Mouse (Mus musculus): Measurements from ENCODE around the gene Ercc2.

Ercc2 gene

GRCm38 (mm10) chr7:19359892-19360641, 21.7 kb upstream of the Ercc2 start:
- DNase-seq: peak; percentile 58

- peak; percentile 85 for DNase-seq
Observed at GRCm38 (mm10) chr7:19360944-19361343, 20.9 kb upstream of the Ercc2 start.

- peak; percentile 78 for DNase-seq
Observed at GRCm38 (mm10) chr7:19361720-19362119, 20.1 kb upstream of the Ercc2 start.

DNA sequence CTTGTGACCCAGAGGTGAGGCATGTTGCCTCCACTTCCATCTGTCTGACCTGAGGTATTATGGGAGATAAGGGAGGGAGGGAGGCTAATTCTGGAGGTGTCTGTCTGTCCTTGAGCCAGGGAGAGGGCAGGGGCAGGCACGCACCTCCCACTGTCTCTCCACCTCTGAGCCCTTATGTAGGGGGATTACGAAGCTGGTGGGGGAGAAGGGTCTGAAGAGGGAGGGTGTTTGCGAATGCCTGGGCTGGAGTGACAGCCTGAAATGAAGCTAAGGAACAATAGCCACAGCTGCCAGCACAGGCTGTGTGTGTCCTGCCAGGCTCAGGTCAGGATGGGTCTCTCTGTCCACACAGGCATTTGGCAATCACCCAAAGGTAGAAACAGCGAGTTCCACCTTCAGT, 19.5 kb upstream of the Ercc2 start:
- no peak for DNase-seq

DNA sequence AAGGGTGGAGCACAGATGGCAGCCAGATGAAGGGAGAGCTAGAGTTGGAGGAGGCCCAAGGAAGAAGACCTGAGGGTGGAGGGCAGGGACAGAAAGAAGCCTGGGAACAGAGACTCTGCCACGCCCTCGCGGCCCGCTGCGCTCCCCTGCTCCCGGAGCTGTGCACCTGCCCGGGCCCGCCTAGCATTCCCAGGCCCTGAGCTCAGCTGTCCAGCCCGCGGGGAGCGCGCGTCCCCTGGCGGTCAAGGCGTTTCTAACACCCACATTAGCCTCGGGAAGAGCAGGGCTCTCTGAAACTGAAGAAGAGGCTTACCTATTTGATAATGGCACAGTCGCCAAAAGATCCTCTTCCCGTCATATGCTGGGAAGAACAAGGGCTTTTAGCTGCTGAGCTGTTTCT, 17.9 kb upstream of the Ercc2 start:
- DNase-seq: no peak

- no peak for DNase-seq
Observed at GRCm38 (mm10) chr7:19365376-19365775, 16.4 kb upstream of the Ercc2 start.

- no peak for DNase-seq
Observed at GRCm38 (mm10) chr7:19368380-19368779, 13.4 kb upstream of the Ercc2 start.

- peak; percentile 84 for DNase-seq
Observed at GRCm38 (mm10) chr7:19369823-19370425, 11.9 kb upstream of the Ercc2 start.

GRCm38 (mm10) chr7:19373367-19373766, 8.4 kb upstream of the Ercc2 start:
- no peak for DNase-seq

- no peak for DNase-seq
Observed at GRCm38 (mm10) chr7:19375368-19375767, 6.4 kb upstream of the Ercc2 start.

DNA sequence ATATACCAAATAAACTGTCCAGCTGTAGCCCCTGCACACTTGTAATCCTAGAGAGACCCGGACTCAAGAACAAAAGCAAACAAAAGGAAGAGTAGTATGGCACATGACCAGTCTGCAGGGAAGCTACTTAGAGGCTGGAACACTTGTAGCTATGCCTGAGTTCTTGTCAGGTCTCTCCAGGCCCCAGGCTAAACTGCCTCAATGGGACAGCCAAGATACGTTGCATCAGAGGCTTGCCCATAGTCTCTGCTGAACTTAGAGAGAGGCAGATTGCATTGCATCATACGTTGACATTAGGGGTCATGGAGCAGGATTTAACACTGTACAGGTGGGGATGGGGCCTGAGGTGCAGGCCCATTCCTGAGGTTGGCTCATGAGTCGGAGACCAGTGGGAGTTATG, 5.8 kb upstream of the Ercc2 start:
- DNase-seq: no peak

DNA sequence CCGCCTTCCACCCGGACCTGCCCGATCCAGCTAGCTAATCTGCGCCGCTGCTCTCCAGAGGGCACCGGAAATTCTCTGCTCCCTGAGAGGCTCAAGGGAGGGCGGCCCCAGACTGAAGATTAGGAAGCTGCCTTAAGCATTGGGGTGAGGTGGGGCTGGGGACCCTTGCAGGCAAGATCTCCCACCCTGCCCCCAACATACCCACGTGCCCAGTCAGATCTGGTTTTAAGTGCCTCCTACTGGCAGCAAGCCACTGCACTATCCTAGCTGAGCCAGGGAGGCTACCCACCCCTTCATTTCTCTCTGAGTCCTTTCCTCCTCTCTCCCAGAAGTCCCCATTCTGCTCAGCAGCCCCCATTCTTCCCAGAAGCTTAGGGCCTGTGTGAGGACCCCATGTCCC, 3.8 kb upstream of the Ercc2 start:
- DNase-seq: no peak

- no peak for DNase-seq
Observed at GRCm38 (mm10) chr7:19382166-19382541, 344 bp downstream of the Ercc2 start.

DNA sequence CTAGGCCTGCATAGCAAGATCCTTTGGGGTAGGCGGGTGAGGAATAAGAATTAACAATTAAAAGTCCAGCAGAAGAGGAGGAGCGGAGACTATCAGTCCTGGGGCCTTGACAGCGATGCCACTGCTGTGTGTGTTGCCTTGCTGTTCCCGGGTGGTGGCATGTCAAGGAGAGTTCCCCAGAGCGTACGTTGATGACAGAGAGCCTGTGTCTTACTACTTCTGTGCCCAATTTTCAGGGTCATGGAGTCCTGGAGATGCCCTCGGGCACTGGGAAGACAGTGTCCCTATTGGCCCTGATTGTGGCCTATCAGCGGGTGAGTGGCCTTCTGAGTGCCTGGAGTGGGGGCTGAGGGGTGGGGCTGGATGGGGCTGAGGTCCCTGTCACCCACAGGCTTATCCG, 1.9 kb downstream of the Ercc2 start:
- no peak for DNase-seq

DNA sequence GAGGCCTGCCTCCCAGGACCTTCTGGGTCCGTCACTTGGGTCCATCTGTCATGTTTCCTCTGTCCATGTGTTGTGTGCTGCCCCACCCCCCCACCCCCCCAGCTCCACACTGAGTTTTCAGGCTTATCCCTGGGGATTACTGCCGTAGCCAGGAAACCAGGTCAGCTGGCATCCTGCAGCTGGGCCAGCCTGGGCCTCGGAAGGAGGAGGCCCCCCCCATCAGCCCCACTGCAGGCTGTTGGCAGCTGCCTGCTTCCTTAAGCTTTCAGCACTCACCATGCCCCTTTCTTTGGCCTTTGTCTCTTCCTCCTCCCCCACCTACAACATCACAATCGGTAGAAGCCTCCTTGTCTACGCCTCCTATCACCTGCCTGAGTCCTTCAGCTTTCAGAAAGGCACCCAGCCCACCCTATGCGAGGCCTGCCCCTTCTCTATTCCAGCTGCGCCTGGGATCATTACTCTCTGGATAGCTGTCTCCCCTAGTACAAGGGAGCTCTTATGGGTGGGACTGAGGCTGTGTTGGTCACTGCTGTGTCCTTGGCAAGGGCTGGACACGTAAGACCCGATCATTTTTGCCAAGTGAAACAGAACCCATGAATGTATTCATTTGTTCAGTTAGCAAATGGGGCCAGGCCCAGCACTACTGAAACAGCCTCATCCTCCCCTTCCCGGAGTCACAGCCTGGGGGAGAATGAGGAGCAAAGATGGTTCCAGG, 7.0 kb downstream of the Ercc2 start:
- no peak for DNase-seq

DNA sequence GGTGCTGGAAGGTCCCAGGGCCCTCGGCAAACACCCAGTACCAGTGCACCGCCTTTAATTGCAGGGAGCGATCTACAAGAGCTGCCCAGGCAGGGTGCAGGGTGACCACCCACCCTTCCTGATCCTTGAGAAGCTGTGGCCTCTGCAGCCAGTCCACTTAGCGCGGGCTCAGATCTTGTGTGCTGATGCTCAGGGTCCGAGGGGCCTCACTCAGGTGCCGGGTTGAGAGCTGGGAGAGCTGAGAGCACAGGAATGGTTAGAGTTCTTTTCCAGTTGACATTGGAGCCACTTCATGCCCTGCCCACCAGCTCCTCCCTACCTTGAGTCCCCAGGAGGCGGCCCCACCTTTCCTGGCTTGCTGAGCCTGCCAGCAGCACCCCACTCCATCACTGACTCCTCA, 12.7 kb downstream of the Ercc2 start:
- DNase-seq: no peak

DNA sequence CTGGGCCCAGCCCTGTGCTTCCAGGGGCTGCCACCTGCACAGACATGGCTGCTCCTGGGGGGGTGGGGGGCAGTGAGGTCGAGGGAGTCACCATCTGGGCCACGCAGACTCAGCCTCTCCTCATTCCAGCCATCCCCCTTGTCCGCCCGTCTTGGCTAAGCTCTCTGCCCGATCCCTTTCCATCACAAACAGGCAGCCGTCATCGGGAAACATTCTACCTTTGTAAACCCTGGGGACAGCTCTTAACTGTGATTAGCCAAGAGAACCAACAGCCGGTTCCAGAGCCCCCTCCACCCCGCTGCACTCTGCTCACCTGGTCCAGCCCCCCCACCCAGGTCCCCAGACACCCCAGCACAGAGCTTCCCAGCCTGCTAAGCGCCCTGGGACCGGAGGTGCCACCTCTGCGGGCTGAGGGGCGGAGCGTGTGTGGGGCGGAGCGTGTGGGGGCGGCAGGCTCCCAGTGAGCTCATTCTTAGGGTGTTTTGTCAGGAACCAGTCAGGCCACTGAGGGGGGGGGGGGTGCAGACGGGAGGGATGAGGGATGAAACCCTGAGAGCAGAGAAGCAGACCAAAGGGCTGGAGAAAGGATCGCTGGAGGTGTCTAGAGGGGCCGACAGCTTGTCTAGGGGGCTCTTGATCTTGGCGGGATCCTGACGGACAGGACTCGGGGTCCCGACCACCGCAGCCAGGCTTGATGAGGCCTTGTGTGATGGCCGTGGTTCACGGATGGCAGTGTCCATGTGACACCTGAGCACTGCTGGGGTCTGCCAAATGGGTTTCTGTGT, 17.9 kb downstream of the Ercc2 start:
- no peak for DNase-seq

DNA sequence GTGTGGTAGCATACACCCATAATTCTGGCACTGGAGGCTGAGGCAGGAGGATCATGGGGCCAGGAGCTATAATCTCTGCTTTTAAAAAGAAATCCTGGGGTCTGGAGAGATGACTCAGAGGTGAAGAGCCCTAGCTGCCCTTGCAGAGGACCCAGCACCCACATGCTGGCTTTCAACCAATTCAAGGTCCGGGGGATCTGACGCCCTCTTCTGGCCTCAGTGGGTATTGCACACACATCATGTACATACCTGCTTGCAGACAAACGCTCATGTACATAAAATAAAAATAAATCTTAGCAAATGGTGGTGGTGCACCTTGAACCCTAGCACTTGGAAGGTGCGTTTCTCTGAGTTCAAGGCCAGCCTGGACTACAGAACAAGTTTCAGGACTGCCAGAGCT, 19.1 kb downstream of the Ercc2 start:
- no peak for DNase-seq

DNA sequence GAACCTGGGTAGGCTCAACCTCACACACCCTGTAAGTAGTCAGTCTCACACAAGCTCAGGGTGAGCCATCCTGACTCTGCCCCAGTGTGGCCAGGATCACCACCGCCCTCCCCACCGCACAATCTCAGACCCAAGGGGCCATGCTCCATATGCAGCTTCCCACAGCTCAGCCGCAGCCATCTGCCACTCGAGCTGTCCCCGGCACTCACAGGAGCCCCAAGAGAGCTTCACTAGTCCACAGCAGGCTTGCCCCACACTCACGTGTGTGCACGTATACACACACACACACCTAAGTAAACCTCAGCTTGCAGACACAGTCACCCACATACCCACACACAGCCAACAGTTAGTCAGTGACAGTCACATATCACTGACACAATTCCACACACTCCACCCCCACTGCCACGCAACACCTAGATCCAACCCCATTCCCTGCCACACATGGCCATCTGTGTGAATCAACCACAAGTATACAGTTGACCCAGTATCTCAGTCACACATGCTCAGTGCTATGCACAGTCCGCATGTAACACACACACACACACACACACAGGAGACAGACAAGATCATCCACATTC, 20.8 kb downstream of the Ercc2 start:
- DNase-seq: no peak

DNA sequence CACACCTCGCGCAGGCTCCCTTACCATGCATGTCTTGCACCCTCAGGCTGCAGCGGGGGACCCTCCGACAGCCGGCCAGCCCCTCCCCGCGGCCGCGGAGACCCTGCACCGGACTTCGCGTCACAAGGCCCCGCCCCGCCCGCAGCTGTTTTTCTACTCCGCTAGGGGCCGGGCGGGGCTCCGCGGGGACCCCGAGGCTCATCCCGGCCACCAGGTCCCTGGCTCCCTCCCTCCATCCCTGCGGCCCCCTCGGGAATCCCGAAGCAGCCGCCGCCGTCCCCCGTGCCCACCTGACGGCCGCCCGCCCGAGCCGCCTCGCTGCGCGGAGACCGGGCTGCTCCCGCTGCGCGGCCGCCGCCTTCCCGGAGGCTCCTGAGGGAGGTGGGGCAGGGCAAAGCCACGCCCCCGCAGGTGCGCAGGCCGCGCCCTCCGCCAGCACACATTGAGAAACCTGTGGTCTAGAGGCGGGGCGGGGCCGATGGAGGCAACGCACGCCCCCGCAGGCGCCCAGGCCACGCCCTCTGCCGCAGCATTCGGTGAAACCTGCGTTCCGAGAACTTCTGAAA, 22.0 kb downstream of the Ercc2 start, which contains the start of gene Klc3:
Klc3 (minus strand) TSS at position 374 of the 566 bp plus-strand sequence.
- no peak for DNase-seq

- no peak for DNase-seq
Observed at GRCm38 (mm10) chr7:19404476-19404875, 22.7 kb downstream of the Ercc2 start, which contains the start of gene Ckm. Gene Ckm, plus strand, starts transcription at chr7:19404776.

DNA sequence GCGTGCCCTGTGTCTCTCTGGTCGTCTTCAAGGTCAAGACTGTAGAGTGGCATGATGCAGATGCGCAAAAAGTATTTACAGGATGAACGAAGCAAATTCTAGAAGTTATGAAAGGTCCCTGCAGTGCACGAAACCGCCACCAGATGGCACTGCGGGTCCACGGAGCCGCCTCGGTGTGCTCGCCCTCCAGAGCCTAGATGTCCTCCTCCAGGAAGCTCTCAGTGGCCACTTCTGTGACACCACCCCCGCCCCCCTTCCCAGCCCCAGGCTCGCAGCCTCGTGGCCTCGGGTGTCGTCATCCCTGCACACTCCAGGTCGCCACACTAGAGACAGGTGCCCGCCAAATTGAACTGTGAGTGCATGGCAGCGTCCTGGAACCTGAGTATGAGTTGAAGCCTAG, 23.6 kb downstream of the Ercc2 start:
- DNase-seq: peak; percentile 93

Measured in right cerebral cortex, postnatal 4 days (tissue).